Mouse (Mus musculus) CH12.LX (cell line): ENCODE results near the gene Olfr1413.
A peak's percentile ranks its signal among the peaks of the same experiment; 100 is the strongest.

ENCODE experiments used
- CHD2 ChIP-seq: IDR thresholded peaks from 2 replicates; pipeline ENCODE4 v1.6.1; 2011; ENCODE audit warnings: low read length, improper control_type of control experiment
- CTCF ChIP-seq, 2 experiments: IDR thresholded peaks in 1 of 2; conservative IDR thresholded peaks in 1 of 2; 2 replicates each; pipeline ENCODE4 v1.5.1; 2011 to 2012; ENCODE audit warnings: low read depth in 2 of 2, low read length in 2 of 2, improper control_type of control experiment in 1 of 2, inconsistent platforms in 1 of 2, mild to moderate bottlenecking in 1 of 2, moderate library complexity in 1 of 2
- EP300 ChIP-seq: IDR thresholded peaks from 2 replicates; pipeline ENCODE4 v1.6.1; 2011; ENCODE audit warnings: low read length, improper control_type of control experiment
- MAX ChIP-seq: IDR thresholded peaks from 2 replicates; pipeline ENCODE4 v1.6.1; 2011; ENCODE audit warnings: low read length, improper control_type of control experiment
- MEF2A ChIP-seq: IDR thresholded peaks from 2 replicates; pipeline ENCODE4 v1.6.1; 2014; ENCODE audit warnings: low read depth, mild to moderate bottlenecking, inconsistent platforms, low read length, improper control_type of control experiment, borderline replicate concordance
- NRF1 ChIP-seq: IDR thresholded peaks from 2 replicates; pipeline ENCODE4 v1.6.1; 2014; ENCODE audit warnings: low read depth, mild to moderate bottlenecking, inconsistent platforms, low read length, improper control_type of control experiment, moderate library complexity
- POLR2A ChIP-seq: IDR thresholded peaks from 2 replicates; pipeline ENCODE4 v1.6.1; 2011; ENCODE audit warnings: low read depth, mild to moderate bottlenecking, improper control_type of control experiment, low read length

DNA sequence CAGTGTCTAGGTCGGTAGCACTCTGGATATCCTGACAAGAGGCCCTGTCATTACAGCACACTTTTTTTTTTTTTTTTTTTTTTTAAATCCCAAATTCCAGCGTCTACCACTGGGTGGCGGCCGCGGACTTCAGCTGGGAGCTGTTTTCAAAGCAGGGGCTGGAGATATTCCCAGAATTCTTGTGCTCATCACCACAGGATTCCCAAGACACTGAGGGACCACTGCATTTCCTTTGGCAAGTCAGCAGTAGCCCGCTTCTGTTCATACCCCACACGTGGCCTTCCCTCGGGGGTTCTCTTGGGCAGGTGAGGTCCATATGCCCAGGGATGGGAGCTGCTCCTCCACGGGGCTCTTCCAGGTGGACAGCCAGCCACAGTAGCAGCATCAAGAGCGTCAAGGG is 49.7 kb upstream of the Olfr1413 start:
- TF ChIP-seq CTCF (conservative IDR thresholded peaks at IDR 0.05 in 1 of 2, IDR thresholded peaks at IDR 0.05 in 1 of 2; ENCODE audit: low read depth in 2 of 2, low read length in 2 of 2) (peak; percentile 38 to 79; a peak in 3 of 4 replicates), EP300 (no peak), POLR2A (no peak), MAX (no peak), MEF2A (no peak), NRF1 (no peak), CHD2 (no peak)
